15 mouse cellular contexts compared by ENCODE assay signal in the genomic region with DNA sequence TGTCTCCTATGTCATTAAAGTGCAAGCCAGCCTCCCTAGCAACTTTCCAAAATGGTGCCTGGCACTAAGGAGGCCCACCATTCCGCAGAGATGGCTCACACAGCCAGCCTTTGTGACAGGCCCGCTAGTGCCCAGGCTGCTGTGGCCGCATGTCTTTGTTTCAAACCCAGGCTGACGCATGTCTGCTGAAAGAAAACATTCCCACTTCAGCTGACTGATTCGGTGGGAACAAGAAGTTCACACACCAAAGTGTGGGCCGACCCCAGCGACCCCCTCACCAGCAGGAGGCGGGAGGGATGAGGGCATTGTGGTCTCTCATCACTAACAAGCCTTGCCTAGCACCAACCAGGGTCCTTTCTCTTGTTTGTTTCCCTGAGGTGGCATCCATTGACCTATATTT.
DNase-seq lines count a peak whose midpoint lies in the region; ATAC-seq lines count a peak whose summit lies in the region.
"Had no signal": no experiment of that assay in that cellular context is flagged by ENCODE, and none has a peak within 500 bp of the region (broad histone marks: within the 10 kb centered on the region; RNA-seq: fewer than 3 reads in every experiment).

No protein-coding gene starts in this region.

- no peaks in the 10 kb centered on the region for H3K36me3 ChIP-seq in forebrain, embryonic 14.5 days (ENCODE audit: control insufficient read depth, insufficient read depth, low read length)
- H3K36me3 ChIP-seq in midbrain, embryonic 11.5 days (ENCODE audit: control insufficient read depth, insufficient read depth, low read length), result no peaks in the 10 kb centered on the region
- H3K36me3 ChIP-seq: heart, embryonic 10.5 days; limb, embryonic 13.5 days had no signal

- no peaks in the 10 kb centered on the region for H3K9me3 ChIP-seq in forebrain, embryonic 14.5 days (replicated peaks; ENCODE audit: control insufficient read depth, low read length)
- no peaks in the 10 kb centered on the region for H3K9me3 ChIP-seq in midbrain, embryonic 11.5 days (ENCODE audit: control insufficient read depth, low read length)
- H3K9me3 ChIP-seq: heart, embryonic 10.5 days had no signal

- DNase-seq in heart, adult 11 months, result peak; percentile 61
- no peak for DNase-seq in heart, adult 18-20 months
- peak; percentile 76 for DNase-seq in forebrain, embryonic 14.5 days (ENCODE audit: low spot score)
- no peak for DNase-seq in midbrain, embryonic 11.5 days (ENCODE audit: low spot score, missing footprints)
- peak; percentile 83 for DNase-seq in retina, postnatal 1 day
- no peak for DNase-seq in right cerebral cortex, postnatal 14 days
- no peak for DNase-seq in gastrocnemius, adult 18-20 months (ENCODE audit: low spot score)
- no peak for DNase-seq in gastrocnemius, postnatal 36 days
- DNase-seq: cerebellum, adult 11-12 months; lung, adult 18-20 months had no signal

- 9% methylated on average over 8 of the region's 8 CpGs for WGBS in forebrain, embryonic 14.5 days
- WGBS in midbrain, embryonic 11.5 days, result 34% methylated on average over 8 of the region's 8 CpGs

- H3K4me1 ChIP-seq in forebrain, embryonic 14.5 days (ENCODE audit: control insufficient read depth, insufficient read depth, low read length), result peaks cover 29% of the 10 kb centered on the region
- peaks cover 10% of the 10 kb centered on the region for H3K4me1 ChIP-seq in midbrain, embryonic 11.5 days (ENCODE audit: control insufficient read depth, insufficient read depth, low read length)

- 0 out of 2 replicates have a peak overlapping the region, but pooled peaks have one; percentile 17 for H3K9ac ChIP-seq in forebrain, embryonic 14.5 days (ENCODE audit: low read length)
- no peak overlapping the region for H3K9ac ChIP-seq in midbrain, embryonic 11.5 days (ENCODE audit: low read length)
- H3K9ac ChIP-seq: limb, embryonic 13.5 days had no signal

- peak; percentile 76 for ATAC-seq in forebrain, embryonic 14.5 days
- ATAC-seq in midbrain, embryonic 11.5 days (ENCODE audit: low FRiP score), result 0 out of 2 replicates have a peak, but pooled peaks have one; percentile 40
- ATAC-seq: intestine, postnatal 0 days had no signal

- intact Hi-C loops in gastrocnemius, postnatal 36 days (cut with DNase I), result no loop called here

- H3K27me3 ChIP-seq in forebrain, embryonic 14.5 days (replicated peaks; ENCODE audit: control insufficient read depth, insufficient read depth, low read length), result no peaks in the 10 kb centered on the region
- H3K27me3 ChIP-seq in midbrain, embryonic 11.5 days (ENCODE audit: control insufficient read depth, insufficient read depth, low read length), result no peaks in the 10 kb centered on the region
- H3K27me3 ChIP-seq: CH12.LX had no signal

- no peak overlapping the region for H3K4me2 ChIP-seq in forebrain, embryonic 14.5 days (ENCODE audit: low read length)
- H3K4me2 ChIP-seq in midbrain, embryonic 11.5 days, result no peak overlapping the region
- H3K4me2 ChIP-seq: limb, embryonic 13.5 days had no signal

- no peak overlapping the region for H3K4me3 ChIP-seq in forebrain, embryonic 14.5 days (ENCODE audit: low read depth, low read length)
- no peak overlapping the region for H3K4me3 ChIP-seq in midbrain, embryonic 11.5 days (ENCODE audit: low read depth, low read length)
- H3K4me3 ChIP-seq: heart, embryonic 10.5 days; left cerebral cortex, adult 2 months; limb, embryonic 13.5 days had no signal

- H3K27ac ChIP-seq in forebrain, embryonic 14.5 days (ENCODE audit: low read depth, low read length), result peak overlapping the region; percentile 21; the same call in 1 of the 2 replicates
- no peak overlapping the region for H3K27ac ChIP-seq in midbrain, embryonic 11.5 days (ENCODE audit: low read depth, low read length)
- H3K27ac ChIP-seq: heart, embryonic 10.5 days; left cerebral cortex, adult 2 months; limb, embryonic 13.5 days had no signal

Comparison
In these comparisons a context has a peak if more than half of its experiments do, and no peak if none do; other contexts are left out.
1. DNase-seq: peak in heart, adult 11 months (single experiment), forebrain, embryonic 14.5 days (single experiment) and retina, postnatal 1 day (single experiment); none in heart, adult 18-20 months (0 of 2), midbrain, embryonic 11.5 days (single experiment), right cerebral cortex, postnatal 14 days (single experiment), gastrocnemius, adult 18-20 months (single experiment) and gastrocnemius, postnatal 36 days (0 of 2).